ENCODE assay signal across 29 mouse cellular contexts in genomic region chr3:88460029-88460428, GRCm38 (mm10). TPM values are rescaled to one million over a fixed set of nuclear protein-coding genes. Genes with fewer than 3 reads are reported as not detected.
DNase-seq lines count a peak whose midpoint lies in the region; TF ChIP-seq lines count a peak whose summit lies in the region.
"Had no signal": no experiment of that assay in that cellular context is flagged by ENCODE, and none has a peak within 500 bp of the region (broad histone marks: within the 10 kb centered on the region; RNA-seq: fewer than 3 reads in every experiment).

No protein-coding gene starts in this region.

- peak overlapping the region; percentile 84 for H3K27ac ChIP-seq in layer of hippocampus, adult 2 months
- H3K27ac ChIP-seq in cortical plate, adult 2 months (ENCODE audit: insufficient read depth, low read length): no peak overlapping the region
- H3K27ac ChIP-seq: heart, adult 2 months; heart, embryonic 13.5 days; intestine, embryonic 15.5 days; liver, embryonic 14.5 days; stomach, embryonic 15.5 days had no signal

- H3K4me1 ChIP-seq in cortical plate, adult 2 months (ENCODE audit: control insufficient read depth, insufficient read depth, low read length): peaks cover 5% of the 10 kb centered on the region; the same call in 1 of the 2 replicates

- TF ChIP-seq CTCF in layer of hippocampus, adult 2 months (conservative IDR thresholded peaks at IDR 0.05): no peak
- no peak for TF ChIP-seq CTCF in cortical plate, adult 2 months (IDR thresholded peaks at IDR 0.05; ENCODE audit: extremely low read depth, insufficient read depth, low read length)

- no peak for DNase-seq in layer of hippocampus, adult 2 months (ENCODE audit: low spot score in 2 of 2)
- DNase-seq in layer of hippocampus, adult 18-20 months (ENCODE audit: low spot score in 2 of 2): no peak
- peak; percentile 5 for DNase-seq in right cerebral cortex, postnatal 25 days
- DNase-seq in right cerebral cortex, postnatal 14 days: no peak
- no peak for DNase-seq in lung, postnatal 14 days
- DNase-seq in thymus, postnatal 4 days: no peak
- DNase-seq: adrenal gland, postnatal 25 days; cerebellum, adult 8-10 months; cerebellum, postnatal 36 days; gastrocnemius, postnatal 25 days; heart, postnatal 10 days; kidney, adult 2 months; kidney, postnatal 36 days; layer of hippocampus, postnatal 36 days; liver; lung, adult 2 months; lung, postnatal 10 days; thymus, postnatal 14 days had no signal

- H3K4me3 ChIP-seq in layer of hippocampus, adult 2 months: peak overlapping the region; percentile 38; the same call in 1 of the 2 replicates
- peak overlapping the region; percentile 27; the same call in 1 of the 2 replicates for H3K4me3 ChIP-seq in cortical plate, adult 2 months (ENCODE audit: insufficient read depth, low read length)
- H3K4me3 ChIP-seq: erythroblast, embryonic 14.5 days; forebrain, embryonic 12.5 days; heart, adult 2 months; heart, embryonic 13.5 days; hindbrain, embryonic 10.5 days; intestine, embryonic 15.5 days; megakaryocyte, embryonic 14.5 days; neural tube, embryonic 13.5 days; stomach, embryonic 15.5 days had no signal

- no peak for TF ChIP-seq POLR2A in cortical plate, adult 2 months (IDR thresholded peaks at IDR 0.05; ENCODE audit: extremely low read depth, insufficient read depth, low read length)

RNA-seq across cellular contexts. Expression of gene Sema4a, which starts 1.0 kb away (rescaled TPM):
- total RNA-seq in layer of hippocampus, adult 2 months (2021): 10 to 100 TPM; 37.0 to 42.9 TPM
- total RNA-seq in layer of hippocampus, adult 18-20 months (2021): 10 to 100 TPM; 40.4 to 41.5 TPM
- 68.9 and 71.6 TPM in 2 replicates for polyA plus RNA-seq in cortical plate, adult 2 months (2012; rRNA removed)

RNA-seq across cellular contexts. Expression of gene Slc25a44, which starts 35.1 kb away (rescaled TPM):
- 10 to 100 TPM; 69.5 to 71.8 TPM for total RNA-seq in layer of hippocampus, adult 2 months (2021)
- total RNA-seq in layer of hippocampus, adult 18-20 months (2021): 10 to 100 TPM; 71.9 to 73.0 TPM
- 76.3 and 76.4 TPM in 2 replicates for polyA plus RNA-seq in cortical plate, adult 2 months (2012; rRNA removed)

RNA-seq across cellular contexts. Expression of gene Lmna, which starts 49.7 kb away (rescaled TPM):
- total RNA-seq in layer of hippocampus, adult 2 months (2021): 10 to 100 TPM; 34.6 to 36.1 TPM
- total RNA-seq in layer of hippocampus, adult 18-20 months (2021): 10 to 100 TPM; 36.5 to 40.2 TPM
- 64.7 and 70.6 TPM in 2 replicates for polyA plus RNA-seq in cortical plate, adult 2 months (2012; rRNA removed)

RNA-seq across cellular contexts. Expression of gene Pmf1, which starts 49.9 kb away (rescaled TPM):
- 1 to 10 TPM; 6.4 to 6.8 TPM for total RNA-seq in layer of hippocampus, adult 2 months (2021)
- total RNA-seq in layer of hippocampus, adult 18-20 months (2021): 1 to 10 TPM; 5.9 to 6.5 TPM
- polyA plus RNA-seq in cortical plate, adult 2 months (2012; rRNA removed): 10.5 and 11.1 TPM in 2 replicates
